ENCODE assay signal across 8 mouse cellular contexts in the genomic region with DNA sequence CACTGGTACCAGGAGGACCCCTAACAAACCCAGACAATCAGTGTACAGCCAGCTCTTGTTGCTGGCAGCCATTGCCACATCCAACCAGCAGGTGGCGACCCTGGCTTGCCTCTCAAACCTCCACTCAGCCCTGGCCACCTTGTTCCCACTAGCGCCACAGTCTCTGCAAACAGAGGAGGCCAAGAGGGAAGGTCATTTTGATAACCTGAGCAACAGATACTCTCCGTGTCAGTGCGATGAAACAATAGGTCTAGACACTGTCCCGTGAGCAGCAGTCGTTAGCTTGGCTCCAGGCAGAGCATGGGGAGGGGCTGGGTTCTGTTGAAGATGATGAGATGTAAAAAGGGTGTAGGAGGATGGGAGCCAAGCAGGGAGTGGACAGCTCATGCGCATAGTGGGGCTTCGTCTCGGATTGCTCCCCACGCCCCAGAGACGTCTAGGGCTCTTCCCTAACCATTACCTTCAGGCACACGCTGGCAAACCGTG. TPM values are rescaled to one million over a fixed set of nuclear protein-coding genes. Genes with fewer than 3 reads are reported as not detected.
DNase-seq lines count a peak whose midpoint lies in the region; ATAC-seq and TF ChIP-seq lines count a peak whose summit lies in the region.

No protein-coding gene starts in this region.

- 26% methylated on average over 13 of the region's 13 CpGs for WGBS in forebrain, embryonic 15.5 days
- 15% methylated on average over 13 of the region's 13 CpGs for WGBS in lung, embryonic 14.5 days

- peak; percentile 100 for TF ChIP-seq CTCF in lung, embryonic 14.5 days (IDR thresholded peaks at IDR 0.05; ENCODE audit: low read depth)

- H3K4me2 ChIP-seq in forebrain, embryonic 15.5 days (replicated peaks) = no peak overlapping the region
- H3K4me2 ChIP-seq in lung, embryonic 14.5 days = 0 out of 2 replicates have a peak overlapping the region, but pooled peaks have one; percentile 15

- H3K36me3 ChIP-seq in forebrain, embryonic 15.5 days = no peaks in the 10 kb centered on the region
- no peaks in the 10 kb centered on the region for H3K36me3 ChIP-seq in lung, embryonic 14.5 days (ENCODE audit: insufficient read depth)

- no peak overlapping the region for H3K4me3 ChIP-seq in forebrain, embryonic 15.5 days
- no peak overlapping the region for H3K4me3 ChIP-seq in lung, embryonic 14.5 days (ENCODE audit: low read depth, low read length)

- H3K27ac ChIP-seq in forebrain, embryonic 15.5 days (replicated peaks) = no peak overlapping the region
- no peak overlapping the region for H3K27ac ChIP-seq in lung, embryonic 14.5 days (ENCODE audit: low read depth)

- no peak overlapping the region for H3K9ac ChIP-seq in forebrain, embryonic 15.5 days (replicated peaks)
- no peak overlapping the region for H3K9ac ChIP-seq in lung, embryonic 14.5 days

- peak; percentile 48 for ATAC-seq in forebrain, embryonic 15.5 days (replicated peaks)
- ATAC-seq in lung, embryonic 14.5 days (ENCODE audit: insufficient read depth) = peak; percentile 89

- no peaks in the 10 kb centered on the region for H3K9me3 ChIP-seq in forebrain, embryonic 15.5 days
- H3K9me3 ChIP-seq in lung, embryonic 14.5 days (ENCODE audit: low read depth, low read length) = no peaks in the 10 kb centered on the region

- intact Hi-C loops in heart, postnatal 25 days (cut with DNase I) = loop anchor here (1.0 kb wide), 3 partner anchors 80 to 107 kb away; no protein-coding TSS in a partner anchor

- DNase-seq in ES-CJ7 (ENCODE audit: low read depth, low spot score) = peak; percentile 70
- peak; percentile 5 for DNase-seq in c-Kit-positive CD71-positive TER-119-positive erythroid progenitor cells, embryonic 14.5 days (ENCODE audit: low spot score)
- DNase-seq in heart, postnatal 25 days (ENCODE audit: low spot score) = peak; percentile 48
- DNase-seq in layer of hippocampus, adult 11-12 months (ENCODE audit: low spot score) = peak; percentile 71
- DNase-seq in lung, embryonic 14.5 days = peak; percentile 89
- peak; percentile 75 for DNase-seq in ovary, postnatal 36 days (ENCODE audit: low spot score)
- peak; percentile 52 for DNase-seq in urinary bladder, postnatal 10 days (ENCODE audit: low spot score)

- H3K4me1 ChIP-seq in forebrain, embryonic 15.5 days = no peaks in the 10 kb centered on the region
- H3K4me1 ChIP-seq in lung, embryonic 14.5 days (ENCODE audit: insufficient read depth) = no peaks in the 10 kb centered on the region

- H3K27me3 ChIP-seq in forebrain, embryonic 15.5 days = no peaks in the 10 kb centered on the region
- no peaks in the 10 kb centered on the region for H3K27me3 ChIP-seq in lung, embryonic 14.5 days (ENCODE audit: insufficient read depth, low read length)

RNA-seq across cellular contexts. Expression of a gene that starts 19.6 kb away (rescaled TPM):
- 0.59 TPM in 2 replicates for polyA plus RNA-seq in forebrain, embryonic 15.5 days (2015; fragmentation: Nextera tagmentation; extraction: Ambion mirVana)
- not detected for total RNA-seq in heart, postnatal 25 days (2021)
- 0.36 and 0.37 TPM in 2 replicates for polyA plus RNA-seq in lung, embryonic 14.5 days (2014; fragmentation: Nextera tagmentation; extraction: Ambion mirVana)

RNA-seq across cellular contexts. Expression of a gene that starts 19.7 kb away (rescaled TPM):
- 0.13 and 0.15 TPM in 2 replicates for polyA plus RNA-seq in forebrain, embryonic 15.5 days (2015; fragmentation: Nextera tagmentation; extraction: Ambion mirVana)
- not detected for total RNA-seq in heart, postnatal 25 days (2021)
- 0.16 and 0.21 TPM in 2 replicates for polyA plus RNA-seq in lung, embryonic 14.5 days (2014; fragmentation: Nextera tagmentation; extraction: Ambion mirVana)

RNA-seq across cellular contexts. Expression of a gene that starts 54.3 kb away (rescaled TPM):
- 47.0 and 47.4 TPM in 2 replicates for polyA plus RNA-seq in forebrain, embryonic 15.5 days (2015; fragmentation: Nextera tagmentation; extraction: Ambion mirVana)
- total RNA-seq in heart, postnatal 25 days (2021) = 10 to 100 TPM; 94.1 to 94.2 TPM
- polyA plus RNA-seq in lung, embryonic 14.5 days (2014; fragmentation: Nextera tagmentation; extraction: Ambion mirVana) = 277 and 302 TPM in 2 replicates

Comparison
In these comparisons a context has a peak if more than half of its experiments do, and no peak if none do; other contexts are left out.
1. DNase-seq: peak in every context shown above with its lines; median percentile 89 in lung, embryonic 14.5 days; 75 in ovary, postnatal 36 days; 71 in layer of hippocampus, adult 11-12 months; 70 in ES-CJ7; 52 in urinary bladder, postnatal 10 days; 48 in heart, postnatal 25 days; 5 in c-Kit-positive CD71-positive TER-119-positive erythroid progenitor cells, embryonic 14.5 days.